Mouse (Mus musculus) forebrain, embryonic 11.5 days (tissue): Measurements from ENCODE around the gene Ercc6. TPM values are rescaled to one million over a fixed set of nuclear protein-coding genes. Genes with fewer than 3 reads are reported as not detected.

Source experiments
- ATAC-seq: fragments of 200-750 bp; cut with Nextera tagmentation; replicated peaks from 2 replicates; pipeline ENCODE4 v1.8.0; 2017; ENCODE audit warnings: moderate TSS enrichment; ENCODE audit not compliant: low FRiP score
- DNase-seq: peaks from one replicate; pipeline ENCODE4 v3.0.0-alpha.2; 2017; ENCODE audit warnings: low spot score
- H3K27ac ChIP-seq: fragments of 300-500 bp; sonication (generic); 2 replicates; pipeline ENCODE4 v1.5.1; 2014; ENCODE audit warnings: low read depth, low read length
- H3K27me3 ChIP-seq: fragments of 300-500 bp; sonication (generic); 2 replicates; pipeline ENCODE4 v1.6.1; 2014; ENCODE audit warnings: mild to moderate bottlenecking, low read length, mixed read lengths; ENCODE audit not compliant: control insufficient read depth, insufficient read depth
- H3K36me3 ChIP-seq: fragments of 300-500 bp; sonication (generic); 2 replicates; pipeline ENCODE4 v1.6.1; 2014; ENCODE audit warnings: mild to moderate bottlenecking, low read length, moderate library complexity, mixed read lengths; ENCODE audit not compliant: control insufficient read depth, insufficient read depth
- H3K4me1 ChIP-seq: fragments of 300-500 bp; sonication (generic); replicated peaks from 2 replicates; pipeline ENCODE4 v1.6.1; 2014; ENCODE audit warnings: low read length, mixed read lengths; ENCODE audit not compliant: control insufficient read depth, insufficient read depth
- H3K4me2 ChIP-seq: fragments of 300-500 bp; sonication (generic); 2 replicates; pipeline ENCODE4 v1.6.1; 2014; ENCODE audit warnings: low read depth, mild to moderate bottlenecking, low read length, moderate library complexity, mixed read lengths; ENCODE audit not compliant: severe bottlenecking
- H3K4me3 ChIP-seq: fragments of 300-500 bp; sonication (generic); 2 replicates; pipeline ENCODE4 v1.5.1; 2014; ENCODE audit warnings: low read depth, low read length
- H3K9ac ChIP-seq: fragments of 300-500 bp; sonication (generic); 2 replicates; pipeline ENCODE4 v1.6.1; 2014; ENCODE audit warnings: low read length
- H3K9me3 ChIP-seq: fragments of 300-500 bp; sonication (generic); 2 replicates; pipeline ENCODE4 v1.6.1; 2016; ENCODE audit warnings: low read length, mixed read lengths; ENCODE audit not compliant: control insufficient read depth
- WGBS: fragments of 180-500 bp; shearing (Covaris S2); extraction: QIAGEN DNeasy Blood & Tissue Kit; methylation state at CpG from one replicate; pipeline ENCODE4 v1.1.7; 2014; 5-methylcytosine and 5-hydroxymethylcytosine counted together
- polyA plus RNA-seq: library from polyadenylated mRNA; unstranded; fragments of >200 nt; fragmentation: Nextera tagmentation; extraction: Ambion mirVana; gene quantifications from 2 replicates; pipeline ENCODE4 v1.2.1, GENCODE M21; 2014

Ercc6 gene
- polyA plus RNA-seq, 1 experiment from 2014 or later = 29.4 TPM

GRCm38 (mm10) chr14:32561428-32561827 is 48.1 kb downstream of the Ercc6 start:
- 95% methylated on average over 3 of the region's 3 CpGs for WGBS
- H3K27me3 ChIP-seq = no peaks in the 10 kb centered on the region
- no peak for DNase-seq
- no peak overlapping the region for H3K4me3 ChIP-seq
- peaks cover 2% of the 10 kb centered on the region; the same call in 1 of the 2 replicates for H3K36me3 ChIP-seq
- H3K9ac ChIP-seq = no peak overlapping the region
- H3K4me2 ChIP-seq = no peak overlapping the region
- H3K27ac ChIP-seq = no peak overlapping the region
- no peak for ATAC-seq
- H3K4me1 ChIP-seq = no peaks in the 10 kb centered on the region
- no peaks in the 10 kb centered on the region for H3K9me3 ChIP-seq

GRCm38 (mm10) chr14:32563661-32564060 is 50.3 kb downstream of the Ercc6 start:
- 84% methylated on average over 6 of the region's 6 CpGs for WGBS
- H3K36me3 ChIP-seq = peaks cover 5% of the 10 kb centered on the region
- no peak for ATAC-seq

GRCm38 (mm10) chr14:32572519-32572918 is 59.2 kb downstream of the Ercc6 start:
- Histone ChIP-seq H3K27me3 (no peaks in the 10 kb centered on the region), H3K4me3 (no peak overlapping the region), H3K27ac (no peak overlapping the region), H3K36me3 (peaks cover 11% of the 10 kb centered on the region), H3K4me2 (no peak overlapping the region), H3K9me3 (no peaks in the 10 kb centered on the region), H3K4me1 (no peaks in the 10 kb centered on the region), H3K9ac (no peak overlapping the region)
- 55% methylated on average over 8 of the region's 8 CpGs for WGBS
- no peak for DNase-seq
- ATAC-seq = no peak

More at GRCm38 (mm10) chr14:32563661-32564060, 50.3 kb downstream of the Ercc6 start:
- Histone ChIP-seq H3K9ac (no peak overlapping the region), H3K4me2 (no peak overlapping the region), H3K27me3 (no peaks in the 10 kb centered on the region), H3K27ac (no peak overlapping the region), H3K9me3 (no peaks in the 10 kb centered on the region), H3K4me3 (no peak overlapping the region), H3K4me1 (no peaks in the 10 kb centered on the region)
- no peak for DNase-seq

GRCm38 (mm10) chr14:32578420-32578819 is 65.1 kb downstream of the Ercc6 start:
- no peak overlapping the region for H3K4me3 ChIP-seq
- no peak overlapping the region for H3K4me2 ChIP-seq
- no peaks in the 10 kb centered on the region for H3K27me3 ChIP-seq
- H3K36me3 ChIP-seq = peaks cover 8% of the 10 kb centered on the region; the same call in 1 of the 2 replicates
- no peak for DNase-seq
- H3K27ac ChIP-seq = no peak overlapping the region
- 92% methylated on average over 2 of the region's 2 CpGs for WGBS
- no peaks in the 10 kb centered on the region for H3K4me1 ChIP-seq
- no peak for ATAC-seq
- no peaks in the 10 kb centered on the region for H3K9me3 ChIP-seq
- no peak overlapping the region for H3K9ac ChIP-seq

- no peaks in the 10 kb centered on the region for H3K36me3 ChIP-seq
- H3K27me3 ChIP-seq = no peaks in the 10 kb centered on the region
- H3K9ac ChIP-seq = no peak overlapping the region
- no peaks in the 10 kb centered on the region for H3K4me1 ChIP-seq
- DNase-seq = no peak
- WGBS = 93% methylated on average over 9 of the region's 9 CpGs
- H3K4me2 ChIP-seq = no peak overlapping the region
- no peak for ATAC-seq
- no peaks in the 10 kb centered on the region for H3K9me3 ChIP-seq
- no peak overlapping the region for H3K27ac ChIP-seq
- H3K4me3 ChIP-seq = no peak overlapping the region
Measured at GRCm38 (mm10) chr14:32583696-32584095, 70.4 kb downstream of the Ercc6 start.

- ATAC-seq (peak; percentile 24; the same call in 1 of the 2 replicates), DNase-seq (peak; percentile 86)
- no peaks in the 10 kb centered on the region for H3K9me3 ChIP-seq
- H3K4me2 ChIP-seq = no peak overlapping the region
- H3K4me1 ChIP-seq = no peaks in the 10 kb centered on the region
- H3K27ac ChIP-seq = no peak overlapping the region
- 11% methylated on average over 10 of the region's 10 CpGs for WGBS
- H3K36me3 ChIP-seq = no peaks in the 10 kb centered on the region
- no peak overlapping the region for H3K9ac ChIP-seq
- H3K4me3 ChIP-seq = no peak overlapping the region
- H3K27me3 ChIP-seq = no peaks in the 10 kb centered on the region
Measured at GRCm38 (mm10) chr14:32587013-32587784, 73.9 kb downstream of the Ercc6 start.

- Histone ChIP-seq H3K4me3 (no peak overlapping the region), H3K9me3 (no peaks in the 10 kb centered on the region), H3K27me3 (peaks cover 8% of the 10 kb centered on the region), H3K9ac (no peak overlapping the region), H3K36me3 (no peaks in the 10 kb centered on the region), H3K27ac (no peak overlapping the region), H3K4me1 (no peaks in the 10 kb centered on the region), H3K4me2 (no peak overlapping the region)
- WGBS = 71% methylated on average over 3 of the region's 3 CpGs
- DNase-seq (no peak), ATAC-seq (no peak)
Measured at GRCm38 (mm10) chr14:32590377-32590776, 77.1 kb downstream of the Ercc6 start.

- WGBS = under 1% methylated on average over 78 of the region's 78 CpGs
- Histone ChIP-seq H3K27ac (no peak overlapping the region), H3K27me3 (peaks cover 71% of the 10 kb centered on the region), H3K36me3 (no peaks in the 10 kb centered on the region), H3K9me3 (no peaks in the 10 kb centered on the region), H3K4me1 (peaks cover 13% of the 10 kb centered on the region), H3K9ac (no peak overlapping the region), H3K4me3 (peak overlapping the region; percentile 22), H3K4me2 (peak overlapping the region; percentile 53)
- ATAC-seq (0 out of 2 replicates have a peak, but pooled peaks have one; percentile 46), DNase-seq (peak; percentile 90)
Measured at GRCm38 (mm10) chr14:32597232-32598231, 84.2 kb downstream of the Ercc6 start.
